Mouse (Mus musculus): Measurements from ENCODE around the gene Aox2. TPM values are rescaled to one million over a fixed set of nuclear protein-coding genes. Genes with fewer than 3 reads are reported as not detected.
A peak's percentile ranks its signal among the peaks of the same experiment; 100 is the strongest.

Gene Aox2
- total RNA-seq, 2 experiments from 2014 or later = 0.05 TPM; not detected in 1

- intact Hi-C loops (cut with DNase I) = loop anchor here (10.0 kb wide), 1 partner anchor 978 kb away; no protein-coding TSS in a partner anchor
- peak within 1 kb of the TSS; percentile 96 for H3K4me3 ChIP-seq
- DNase-seq (ENCODE audit: extremely low spot score in 1 of 2, low spot score in 2 of 2) = peak; percentile 91 to 92
- no peak for TF ChIP-seq CTCF (IDR thresholded peaks at IDR 0.05)
- H3K27ac ChIP-seq = peak within 1 kb of the TSS; percentile 100
Observed at GRCm38 (mm10) chr1:58392652-58393283, 114.6 kb downstream of the Aox2 start, which contains the start of gene Bzw1. Gene Bzw1 (plus strand): TSS chr1:58392898.

GRCm38 (mm10) chr1:58393284-58394195 lies 115.4 kb downstream of the Aox2 start:
- intact Hi-C loops (cut with DNase I) = loop anchor here (10.0 kb wide), 1 partner anchor 979 kb away; no protein-coding TSS in a partner anchor
- Histone ChIP-seq H3K4me3 (peak overlapping the region; percentile 96), H3K27ac (peak overlapping the region; percentile 100)
- TF ChIP-seq CTCF (IDR thresholded peaks at IDR 0.05) = peak; percentile 5; the same call in 1 of the 2 replicates
- DNase-seq (ENCODE audit: extremely low spot score in 1 of 2, low spot score in 2 of 2) = peak; percentile 44 to 54

GRCm38 (mm10) chr1:58395341-58395740 lies 117.2 kb downstream of the Aox2 start:
- TF ChIP-seq CTCF (IDR thresholded peaks at IDR 0.05) = no peak; the same call in 1 of the 2 replicates
- no peak overlapping the region for H3K27ac ChIP-seq
- H3K4me3 ChIP-seq = no peak overlapping the region
- no peak for DNase-seq (ENCODE audit: extremely low spot score in 1 of 2, low spot score in 2 of 2)
- intact Hi-C loops (cut with DNase I) = loop anchor here (10.0 kb wide), 1 partner anchor 981 kb away; no protein-coding TSS in a partner anchor

GRCm38 (mm10) chr1:58396179-58396578 lies 118.1 kb downstream of the Aox2 start:
- TF ChIP-seq CTCF (IDR thresholded peaks at IDR 0.05) = peak; percentile 9; the same call in 1 of the 2 replicates
- intact Hi-C loops (cut with DNase I) = loop anchor here (10.0 kb wide), 1 partner anchor 981 kb away; no protein-coding TSS in a partner anchor
- DNase-seq (ENCODE audit: extremely low spot score in 1 of 2, low spot score in 2 of 2) = no peak
- Histone ChIP-seq H3K27ac (no peak overlapping the region), H3K4me3 (no peak overlapping the region)

- H3K27ac ChIP-seq = no peak overlapping the region
- intact Hi-C loops (cut with DNase I) = loop anchor here (2.0 to 10.0 kb wide), 2 partner anchors 15 to 983 kb away; no protein-coding TSS in a partner anchor
- TF ChIP-seq CTCF (IDR thresholded peaks at IDR 0.05) = no peak
- no peak for DNase-seq (ENCODE audit: extremely low spot score in 1 of 2, low spot score in 2 of 2)
- no peak overlapping the region for H3K4me3 ChIP-seq
Observed at GRCm38 (mm10) chr1:58397731-58398130, 119.6 kb downstream of the Aox2 start.

GRCm38 (mm10) chr1:58401396-58401795 lies 123.3 kb downstream of the Aox2 start:
- DNase-seq (ENCODE audit: extremely low spot score in 1 of 2, low spot score in 2 of 2) = no peak
- no peak for TF ChIP-seq CTCF (IDR thresholded peaks at IDR 0.05)
- intact Hi-C loops (cut with DNase I) = no loop called here
- Histone ChIP-seq H3K4me3 (no peak overlapping the region), H3K27ac (no peak overlapping the region)

- Histone ChIP-seq H3K27ac (no peak overlapping the region), H3K4me3 (no peak overlapping the region)
- DNase-seq (ENCODE audit: extremely low spot score in 1 of 2, low spot score in 2 of 2) = no peak
- TF ChIP-seq CTCF (IDR thresholded peaks at IDR 0.05) = no peak
- intact Hi-C loops (cut with DNase I) = no loop called here
Observed at GRCm38 (mm10) chr1:58403745-58404144, 125.6 kb downstream of the Aox2 start.

- Histone ChIP-seq H3K4me3 (no peak overlapping the region), H3K27ac (no peak overlapping the region)
- intact Hi-C loops (cut with DNase I) = no loop called here
- TF ChIP-seq CTCF (IDR thresholded peaks at IDR 0.05) = no peak
- DNase-seq (ENCODE audit: extremely low spot score in 1 of 2, low spot score in 2 of 2) = no peak
Observed at GRCm38 (mm10) chr1:58407321-58407720, 129.2 kb downstream of the Aox2 start.

- H3K27ac ChIP-seq = no peak overlapping the region
- no peak for DNase-seq (ENCODE audit: extremely low spot score in 1 of 2, low spot score in 2 of 2)
- intact Hi-C loops (cut with DNase I) = no loop called here
- no peak overlapping the region for H3K4me3 ChIP-seq
- TF ChIP-seq CTCF (IDR thresholded peaks at IDR 0.05) = no peak
Observed at GRCm38 (mm10) chr1:58408141-58408540, 130.0 kb downstream of the Aox2 start.

- no peak for TF ChIP-seq CTCF (IDR thresholded peaks at IDR 0.05)
- intact Hi-C loops (cut with DNase I) = no loop called here
- Histone ChIP-seq H3K4me3 (no peak overlapping the region), H3K27ac (no peak overlapping the region)
- no peak for DNase-seq (ENCODE audit: extremely low spot score in 1 of 2, low spot score in 2 of 2)
Observed at GRCm38 (mm10) chr1:58409553-58410197, 131.5 kb downstream of the Aox2 start.

- TF ChIP-seq CTCF (IDR thresholded peaks at IDR 0.05) = no peak
- no peak for DNase-seq (ENCODE audit: extremely low spot score in 1 of 2, low spot score in 2 of 2)
- intact Hi-C loops (cut with DNase I) = no loop called here
- H3K27ac ChIP-seq = no peak overlapping the region
- no peak overlapping the region for H3K4me3 ChIP-seq
Observed at GRCm38 (mm10) chr1:58410198-58410588, 132.1 kb downstream of the Aox2 start.
